Mouse (Mus musculus): ENCODE data around the gene Opn4.

The Opn4 gene

DNA sequence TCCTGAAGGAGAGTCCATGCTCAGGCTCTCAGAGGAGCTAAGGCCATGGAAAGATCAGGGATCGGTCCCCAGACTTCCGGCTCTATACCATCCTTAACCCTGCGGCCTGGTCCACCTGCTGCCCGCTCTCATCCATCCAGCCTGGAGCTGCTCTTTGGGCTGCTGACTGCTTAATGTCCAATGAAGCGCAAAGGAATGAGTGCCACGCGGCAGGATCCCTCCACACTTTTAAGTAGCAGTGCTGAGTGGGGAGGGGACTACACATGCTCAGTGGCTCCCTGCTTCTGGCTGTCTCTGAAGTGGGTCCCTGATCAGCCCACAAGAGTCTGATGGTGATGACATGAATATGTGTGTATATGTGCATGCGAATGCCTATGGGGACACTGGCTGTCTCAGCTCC is at the start of gene Opn4:
Opn4 (minus strand) TSS at position 202 of the 400 bp plus-strand sequence.
- no peak for DNase-seq (ENCODE audit: low spot score in 2 of 2)

DNA sequence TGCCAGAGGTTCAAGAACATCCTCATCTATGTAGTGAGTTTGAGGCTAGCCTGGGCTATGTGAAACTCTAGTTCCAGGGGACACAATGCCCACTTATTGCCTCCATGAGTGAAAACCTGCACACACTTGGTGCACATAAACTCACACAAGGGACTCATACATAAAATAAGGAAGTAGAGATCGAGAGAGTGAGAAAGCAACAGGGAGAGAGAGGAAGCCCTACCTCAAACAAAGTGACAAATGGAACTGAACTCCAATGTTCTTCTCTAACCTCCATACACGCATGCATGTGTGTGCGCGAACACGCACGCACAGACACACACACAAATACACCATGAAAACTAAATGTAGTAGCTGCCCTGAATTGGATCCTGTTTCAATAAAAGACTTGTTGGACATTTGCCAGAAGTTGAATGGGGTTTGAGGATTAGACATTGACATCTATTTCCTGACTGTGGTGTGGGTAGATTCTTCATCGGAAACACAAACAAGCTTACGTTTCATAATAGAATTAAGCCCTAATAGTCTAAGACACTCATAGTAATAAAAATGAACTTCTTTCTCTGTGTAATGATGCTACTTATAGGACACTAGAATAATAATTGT is 48.0 kb upstream of the Opn4 start:
- DNase-seq (ENCODE audit: low spot score in 2 of 2), result no peak

DNA sequence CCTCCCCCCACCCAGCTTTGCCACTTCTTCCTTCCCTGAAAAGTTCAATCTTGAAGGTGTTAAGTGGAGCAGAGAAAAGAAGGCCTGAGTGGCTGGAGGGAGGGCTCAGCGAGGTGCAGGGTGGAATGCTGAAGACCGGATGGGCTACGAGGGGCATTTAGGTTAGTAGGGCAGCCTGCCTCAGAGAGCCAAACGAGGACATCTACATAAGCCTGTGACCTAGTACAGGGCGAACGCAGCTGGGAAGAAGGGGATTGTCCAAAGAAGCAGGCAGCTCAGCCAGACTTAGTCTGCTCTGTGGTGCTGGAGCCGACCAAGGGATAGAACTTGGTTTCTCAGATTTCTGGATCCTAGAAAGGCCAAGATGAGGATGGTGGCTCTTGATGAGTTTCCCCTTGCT is 44.2 kb upstream of the Opn4 start:
- DNase-seq (ENCODE audit: low spot score in 2 of 2), result no peak

GRCm38 (mm10) chr14:34635721-34636120 is 35.8 kb upstream of the Opn4 start:
- no peak for DNase-seq (ENCODE audit: low spot score in 2 of 2)

DNA sequence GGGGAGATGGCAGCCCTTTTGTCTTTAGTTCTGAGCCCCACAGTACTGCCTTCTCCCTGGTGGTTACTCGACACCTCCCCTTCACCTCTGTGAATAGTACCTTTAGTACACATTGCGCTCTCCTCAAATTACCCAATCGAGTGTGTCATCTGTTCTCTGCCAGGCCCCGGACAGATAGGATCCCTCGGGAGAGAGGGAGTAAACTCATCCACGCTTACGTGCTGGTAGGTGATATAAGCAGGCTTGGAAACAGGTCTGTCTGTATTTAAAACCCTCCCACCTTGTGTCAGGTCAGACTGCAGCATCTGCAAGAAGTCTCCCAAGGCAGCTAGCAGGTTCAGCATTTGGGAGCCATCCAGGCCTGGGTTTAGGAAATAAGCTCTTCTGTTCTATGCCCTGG is 35.2 kb upstream of the Opn4 start:
- DNase-seq (ENCODE audit: low spot score in 2 of 2), result no peak

DNA sequence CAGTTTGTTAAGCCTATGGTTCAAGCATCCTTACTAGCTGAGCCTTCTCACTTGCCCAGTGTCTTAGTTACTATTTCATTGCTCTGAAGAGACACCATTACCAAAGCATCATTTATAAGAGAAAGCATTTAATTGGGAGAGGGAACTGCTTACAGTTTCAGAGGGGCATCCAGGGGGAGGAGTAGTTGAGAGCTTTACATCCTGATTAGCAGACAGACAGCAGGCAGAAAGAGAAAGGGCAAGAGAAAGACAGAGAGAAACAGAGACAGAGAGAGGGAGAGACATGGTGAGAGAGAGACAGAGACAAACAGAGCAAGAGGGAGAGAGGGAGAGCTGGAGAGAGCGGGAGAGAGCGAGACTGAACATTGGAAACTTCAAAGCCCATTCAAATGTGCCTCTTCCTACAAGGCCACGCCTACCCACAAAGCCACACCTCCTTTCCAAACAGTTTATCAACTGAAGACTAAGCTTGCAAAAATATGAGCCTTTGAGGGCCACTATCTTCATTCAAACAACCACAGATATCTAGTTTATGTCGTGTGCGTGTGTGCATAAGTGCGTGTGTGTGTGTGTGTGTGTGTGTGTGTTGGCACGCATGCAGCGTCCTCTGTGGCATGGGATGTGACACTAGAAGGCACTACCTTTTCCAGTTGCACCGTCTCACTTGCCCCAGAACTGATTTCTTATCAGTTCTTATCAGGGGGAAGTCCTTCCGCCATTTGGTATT is 32.9 kb upstream of the Opn4 start:
- no peak for DNase-seq (ENCODE audit: low spot score in 2 of 2)

- no peak for DNase-seq (ENCODE audit: low spot score in 2 of 2)
These were observed 26.9 kb upstream of the Opn4 start for GRCm38 (mm10) chr14:34626824-34627223.

DNA sequence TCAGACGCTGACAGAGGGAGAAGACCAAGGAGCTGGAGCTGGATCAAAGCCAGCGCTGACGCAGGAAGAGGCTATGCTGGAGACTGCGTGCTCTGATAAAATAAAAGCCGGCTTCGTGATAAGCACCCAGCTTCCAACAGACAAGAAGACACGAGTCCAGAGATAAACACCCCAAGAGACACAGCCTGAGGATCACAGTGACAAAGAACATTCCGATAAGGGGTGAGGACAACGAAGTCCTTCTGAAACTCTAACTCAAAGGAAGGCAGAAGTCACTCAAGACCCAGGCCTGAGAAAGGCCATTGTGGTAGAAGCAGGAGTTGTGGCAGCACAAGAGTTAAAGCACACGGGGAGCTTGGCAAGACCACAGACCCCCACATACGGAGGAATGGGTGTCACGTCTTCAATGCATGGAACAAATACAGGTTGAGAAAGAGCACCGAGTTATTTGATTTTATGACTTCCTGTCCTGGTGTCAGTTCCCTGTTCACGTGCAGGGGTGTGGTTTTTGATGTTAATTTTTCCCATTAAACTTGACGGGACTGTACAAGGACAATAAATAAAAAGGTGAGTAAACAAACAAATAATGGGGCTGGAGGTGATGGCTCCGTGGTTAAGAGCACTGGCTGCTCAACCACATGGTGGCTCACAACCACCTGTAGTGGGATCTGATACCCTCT is 23.7 kb upstream of the Opn4 start:
- no peak for DNase-seq (ENCODE audit: low spot score in 2 of 2)

DNA sequence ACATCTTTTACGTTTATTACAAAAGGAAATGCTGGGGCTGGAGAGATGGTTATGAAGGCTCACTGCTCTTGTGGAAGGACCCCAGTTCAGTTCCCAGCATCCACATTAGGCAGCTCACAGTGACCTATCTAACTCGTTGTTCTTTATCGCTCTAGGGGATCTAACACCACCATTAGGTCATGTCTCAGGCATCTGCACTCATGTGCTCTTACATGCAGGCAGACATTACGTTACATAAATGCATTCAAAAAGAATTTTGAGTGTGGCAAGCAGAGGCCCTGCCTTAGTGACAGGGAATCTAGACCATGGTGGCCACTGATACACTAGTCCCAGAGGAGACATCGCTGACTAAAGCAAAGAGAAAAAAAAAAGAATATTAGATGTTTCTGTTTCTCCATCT is 23.1 kb upstream of the Opn4 start:
- DNase-seq (ENCODE audit: low spot score in 2 of 2), result no peak

DNA sequence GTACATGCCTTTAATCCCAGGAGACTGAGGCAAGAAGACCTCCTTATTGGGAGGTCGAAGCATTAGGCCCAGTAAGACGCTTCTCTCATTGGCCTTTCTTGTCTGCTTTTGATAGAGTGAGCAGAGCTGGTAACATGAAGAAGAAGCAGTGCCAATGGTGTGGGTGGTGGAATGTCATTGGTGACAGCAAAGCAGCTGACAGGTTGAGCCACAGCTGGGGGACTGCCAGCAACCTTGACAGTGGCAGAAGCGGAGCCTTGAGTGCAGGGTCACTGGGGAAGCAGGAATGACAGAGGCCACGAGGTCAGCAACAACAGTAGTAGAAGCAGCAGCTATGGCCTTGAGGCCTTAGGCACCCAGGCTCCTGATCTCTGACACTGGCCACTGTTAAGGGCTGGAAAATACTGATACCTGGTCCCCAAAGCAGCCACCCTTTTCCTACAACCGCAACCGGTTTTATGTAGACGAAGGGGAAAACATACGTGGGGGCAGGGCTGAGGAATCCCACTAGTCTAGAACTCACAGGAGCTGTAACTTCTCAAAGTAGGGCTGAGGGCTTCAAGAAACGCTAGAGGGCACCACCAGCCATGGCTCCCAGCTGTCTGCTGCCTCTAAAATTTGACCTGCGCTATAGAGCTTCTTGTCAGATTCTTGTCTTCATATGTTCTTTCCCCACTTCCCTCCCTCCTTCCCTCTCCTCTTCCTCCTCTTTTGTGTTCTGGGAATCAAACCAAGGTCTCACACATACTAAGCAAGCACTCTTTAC is 20.9 kb upstream of the Opn4 start:
- DNase-seq (ENCODE audit: low spot score in 2 of 2), result peak in 1 of 2 experiments; percentile 25

GRCm38 (mm10) chr14:34618808-34619207 is 18.9 kb upstream of the Opn4 start:
- DNase-seq (ENCODE audit: low spot score in 2 of 2), result no peak

- peak; percentile 49 to 72 for DNase-seq (ENCODE audit: low spot score in 2 of 2)
These were observed 16.9 kb upstream of the Opn4 start for GRCm38 (mm10) chr14:34616821-34617220.

DNA sequence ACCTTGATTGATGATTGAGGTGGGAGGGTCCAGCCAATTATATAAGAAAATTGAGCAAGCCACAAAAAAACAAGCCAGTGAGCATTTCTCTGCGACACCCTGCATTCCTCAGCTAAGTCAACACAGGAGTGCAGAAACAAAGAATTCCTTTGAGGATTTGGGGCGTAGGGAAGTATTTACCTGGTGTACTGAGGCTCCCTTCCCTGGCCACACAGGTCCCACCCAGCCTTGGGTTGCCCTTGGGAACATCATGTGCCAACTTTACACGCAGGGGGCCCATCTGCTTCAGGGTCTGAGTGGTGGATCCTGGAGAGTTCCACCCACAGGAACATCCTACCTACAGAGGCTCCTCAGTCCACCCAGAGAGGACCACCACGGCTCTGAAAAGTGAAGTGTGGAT is 15.7 kb upstream of the Opn4 start:
- DNase-seq (ENCODE audit: low spot score in 2 of 2), result no peak

GRCm38 (mm10) chr14:34615082-34615481 is 15.1 kb upstream of the Opn4 start:
- no peak for DNase-seq (ENCODE audit: low spot score in 2 of 2)

GRCm38 (mm10) chr14:34614551-34614950 is 14.6 kb upstream of the Opn4 start:
- DNase-seq (ENCODE audit: low spot score in 2 of 2), result no peak

- DNase-seq (ENCODE audit: low spot score in 2 of 2), result no peak
These were observed 13.6 kb upstream of the Opn4 start for GRCm38 (mm10) chr14:34613523-34613922.

- DNase-seq (ENCODE audit: low spot score in 2 of 2), result no peak
These were observed 12.3 kb upstream of the Opn4 start for GRCm38 (mm10) chr14:34612222-34612621.

- DNase-seq (ENCODE audit: low spot score in 2 of 2), result no peak
These were observed 11.6 kb upstream of the Opn4 start for GRCm38 (mm10) chr14:34611591-34611990.

- no peak for DNase-seq (ENCODE audit: low spot score in 2 of 2)
These were observed 2.0 kb upstream of the Opn4 start for GRCm38 (mm10) chr14:34601910-34602309.

GRCm38 (mm10) chr14:34595596-34596255 is 4.2 kb downstream of the Opn4 start:
- no peak for DNase-seq (ENCODE audit: low spot score in 2 of 2)

GRCm38 (mm10) chr14:34591741-34592535 is 8.0 kb downstream of the Opn4 start:
- peak in 1 of 2 experiments; percentile 43 for DNase-seq (ENCODE audit: low spot score in 2 of 2)
